Mouse (Mus musculus): ENCODE data around the gene Gm42420.

Gm42420 gene

GRCm38 (mm10) chr6:39585517-39585916 lies at the start of gene Gm42420:
Gene Gm42420 (plus strand): TSS chr6:39585753.
- no peak for DNase-seq (ENCODE audit: low spot score in 2 of 2)

- DNase-seq (ENCODE audit: low spot score in 2 of 2), result no peak
These were observed 48.9 kb upstream of the Gm42420 start for GRCm38 (mm10) chr6:39536621-39537020.

- no peak for DNase-seq (ENCODE audit: low spot score in 2 of 2)
These were observed 48.3 kb upstream of the Gm42420 start for GRCm38 (mm10) chr6:39537276-39537675.

- no peak for DNase-seq (ENCODE audit: low spot score in 2 of 2)
These were observed 47.3 kb upstream of the Gm42420 start for GRCm38 (mm10) chr6:39538227-39538626.

- no peak for DNase-seq (ENCODE audit: low spot score in 2 of 2)
These were observed 45.8 kb upstream of the Gm42420 start for GRCm38 (mm10) chr6:39539679-39540155.

GRCm38 (mm10) chr6:39540563-39540962 lies 45.0 kb upstream of the Gm42420 start:
- DNase-seq (ENCODE audit: low spot score in 2 of 2), result no peak

- DNase-seq (ENCODE audit: low spot score in 2 of 2), result no peak
These were observed 42.6 kb upstream of the Gm42420 start for GRCm38 (mm10) chr6:39542631-39543597.

GRCm38 (mm10) chr6:39543769-39544420 lies 41.7 kb upstream of the Gm42420 start:
- no peak for DNase-seq (ENCODE audit: low spot score in 2 of 2)

GRCm38 (mm10) chr6:39545474-39545873 lies 40.1 kb upstream of the Gm42420 start:
- no peak for DNase-seq (ENCODE audit: low spot score in 2 of 2)

GRCm38 (mm10) chr6:39548030-39548429 lies 37.5 kb upstream of the Gm42420 start:
- DNase-seq (ENCODE audit: low spot score in 2 of 2), result no peak

GRCm38 (mm10) chr6:39551981-39552636 lies 33.4 kb upstream of the Gm42420 start:
- DNase-seq (ENCODE audit: low spot score in 2 of 2), result no peak

GRCm38 (mm10) chr6:39554888-39555647 lies 30.5 kb upstream of the Gm42420 start:
- DNase-seq (ENCODE audit: low spot score in 2 of 2), result no peak

GRCm38 (mm10) chr6:39555648-39555945 lies 30.0 kb upstream of the Gm42420 start:
- no peak for DNase-seq (ENCODE audit: low spot score in 2 of 2)

- DNase-seq (ENCODE audit: low spot score in 2 of 2), result no peak
These were observed 28.5 kb upstream of the Gm42420 start for GRCm38 (mm10) chr6:39556900-39557659.

- DNase-seq (ENCODE audit: low spot score in 2 of 2), result no peak
These were observed 27.8 kb upstream of the Gm42420 start, which contains the start of gene Dennd2a for GRCm38 (mm10) chr6:39557723-39558261. Gene Dennd2a (minus strand): TSS chr6:39557867.

- DNase-seq (ENCODE audit: low spot score in 2 of 2), result no peak
These were observed 26.1 kb upstream of the Gm42420 start for GRCm38 (mm10) chr6:39559276-39559939.

GRCm38 (mm10) chr6:39562166-39563015 lies 23.2 kb upstream of the Gm42420 start:
- DNase-seq (ENCODE audit: low spot score in 2 of 2), result peak in 1 of 2 experiments; percentile 52

GRCm38 (mm10) chr6:39567528-39567927 lies 18.0 kb upstream of the Gm42420 start:
- DNase-seq (ENCODE audit: low spot score in 2 of 2), result no peak

GRCm38 (mm10) chr6:39570426-39570825 lies 15.1 kb upstream of the Gm42420 start:
- DNase-seq (ENCODE audit: low spot score in 2 of 2), result no peak

All from spleen, postnatal 14 days (tissue).